Mouse (Mus musculus) spleen, adult 18-20 months (tissue): ENCODE measurements around the gene 0610040J01Rik.
A peak's percentile ranks its signal among the peaks of the same experiment; 100 is the strongest.

Experiments used
- DNase-seq, 2 experiments: peaks; one replicate each; pipeline ENCODE4 v3.0.0; 2022; ENCODE audit warnings: mixed read lengths in 2 of 2

The 0610040J01Rik gene

GRCm38 (mm10) chr5:63811819-63812508 lies at the start of gene 0610040J01Rik:
0610040J01Rik (plus strand) TSS chr5:63812363.
- peak; percentile 27 to 61 for DNase-seq

DNA sequence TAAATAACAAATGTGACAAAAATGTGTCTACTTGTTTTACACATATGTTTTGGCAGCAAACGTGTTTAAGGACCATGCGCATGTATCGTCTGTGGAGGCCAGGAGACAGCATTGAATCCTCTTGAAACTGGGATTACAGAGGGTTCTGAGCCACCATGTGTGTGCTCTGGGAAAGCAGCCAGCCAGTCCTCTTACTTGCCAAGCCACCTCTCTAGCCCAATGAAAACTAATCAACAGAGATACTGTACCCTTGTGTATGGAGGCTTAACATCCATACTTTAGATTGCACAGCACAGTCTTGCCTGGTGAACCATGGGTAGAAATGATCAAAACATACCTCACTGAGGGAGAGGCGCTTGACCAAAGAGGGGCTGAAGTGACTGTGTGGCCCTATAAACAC lies 46.3 kb upstream of the 0610040J01Rik start:
- no peak for DNase-seq

DNA sequence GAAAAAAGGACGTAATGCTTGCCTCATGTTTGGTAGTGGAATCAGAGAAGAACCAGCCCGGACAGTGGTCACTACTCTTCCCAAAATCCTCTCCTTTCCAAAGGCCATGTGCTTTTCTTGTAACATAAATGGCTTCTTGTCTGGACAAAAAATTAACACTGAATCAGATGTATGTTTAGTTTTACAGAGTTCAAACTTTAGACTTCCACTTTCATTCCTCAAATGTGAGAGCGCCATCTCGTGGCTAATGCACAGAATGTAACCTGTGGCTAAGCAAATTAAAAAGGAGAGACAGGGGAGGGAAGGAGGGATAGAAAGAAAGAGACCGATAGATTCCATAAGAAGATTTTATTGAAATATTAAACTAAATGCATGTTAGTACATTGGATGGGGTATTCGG lies 45.4 kb upstream of the 0610040J01Rik start:
- peak in 1 of 2 experiments; percentile 43 for DNase-seq

- no peak for DNase-seq
These were observed 44.7 kb upstream of the 0610040J01Rik start for GRCm38 (mm10) chr5:63767464-63767863.

DNA sequence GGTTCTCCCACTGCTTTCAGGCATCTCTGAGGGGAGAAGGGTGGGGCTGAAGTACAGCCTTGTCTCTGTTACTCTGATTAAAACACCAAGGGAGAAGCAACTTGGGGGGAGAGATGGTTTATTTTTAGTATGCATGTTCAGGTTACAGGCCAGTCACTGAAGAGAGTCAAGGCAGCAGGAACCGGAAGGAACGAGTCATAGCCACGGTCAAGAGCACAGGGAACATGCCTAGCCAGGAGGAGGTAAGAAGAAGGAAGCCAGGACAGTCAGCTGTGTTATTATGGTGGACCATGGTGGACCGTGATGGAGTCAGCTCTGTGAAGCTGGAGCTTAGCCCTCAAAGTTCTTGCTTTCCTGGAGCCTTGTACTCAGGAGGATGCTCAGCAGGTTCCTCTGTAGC lies 43.9 kb upstream of the 0610040J01Rik start:
- DNase-seq = no peak

DNA sequence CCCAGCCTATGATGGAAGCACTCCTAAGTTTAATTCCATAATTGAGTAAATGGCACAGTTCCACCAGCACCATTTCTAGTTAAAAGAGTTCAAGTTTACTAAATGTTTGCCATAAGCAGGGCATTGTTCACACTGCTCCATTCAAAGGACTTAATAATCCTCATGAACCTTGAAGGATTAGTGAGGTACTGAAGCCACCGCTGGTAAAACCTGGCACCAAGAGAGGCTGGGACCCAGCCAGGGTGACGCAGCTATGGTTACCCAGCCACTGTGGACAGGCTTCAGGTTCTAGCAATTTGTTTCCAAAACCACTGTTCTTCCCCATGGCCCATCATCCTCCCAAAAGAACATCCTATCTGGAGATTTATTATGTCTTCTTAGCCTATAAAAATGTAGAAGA lies 39.2 kb upstream of the 0610040J01Rik start:
- DNase-seq = no peak

DNA sequence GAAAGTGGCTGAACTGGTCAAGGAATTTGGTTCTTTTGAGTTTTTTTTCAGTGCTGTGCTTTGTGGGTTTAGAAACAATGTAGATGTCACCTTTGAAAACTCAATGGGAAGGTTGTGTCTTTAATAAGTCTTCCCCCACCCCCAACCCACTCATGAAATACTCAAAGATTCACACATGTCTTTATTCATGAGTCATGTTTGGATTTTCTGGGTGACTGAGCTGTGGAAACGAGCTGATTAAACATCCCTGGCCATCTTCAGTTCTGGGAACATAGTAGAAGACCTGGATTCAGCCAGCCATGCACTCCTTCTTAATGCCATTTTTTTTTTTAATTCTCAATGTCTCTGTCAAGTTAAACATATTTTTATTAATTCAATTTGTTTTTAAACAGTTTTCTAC lies 38.6 kb upstream of the 0610040J01Rik start:
- DNase-seq = no peak

DNA sequence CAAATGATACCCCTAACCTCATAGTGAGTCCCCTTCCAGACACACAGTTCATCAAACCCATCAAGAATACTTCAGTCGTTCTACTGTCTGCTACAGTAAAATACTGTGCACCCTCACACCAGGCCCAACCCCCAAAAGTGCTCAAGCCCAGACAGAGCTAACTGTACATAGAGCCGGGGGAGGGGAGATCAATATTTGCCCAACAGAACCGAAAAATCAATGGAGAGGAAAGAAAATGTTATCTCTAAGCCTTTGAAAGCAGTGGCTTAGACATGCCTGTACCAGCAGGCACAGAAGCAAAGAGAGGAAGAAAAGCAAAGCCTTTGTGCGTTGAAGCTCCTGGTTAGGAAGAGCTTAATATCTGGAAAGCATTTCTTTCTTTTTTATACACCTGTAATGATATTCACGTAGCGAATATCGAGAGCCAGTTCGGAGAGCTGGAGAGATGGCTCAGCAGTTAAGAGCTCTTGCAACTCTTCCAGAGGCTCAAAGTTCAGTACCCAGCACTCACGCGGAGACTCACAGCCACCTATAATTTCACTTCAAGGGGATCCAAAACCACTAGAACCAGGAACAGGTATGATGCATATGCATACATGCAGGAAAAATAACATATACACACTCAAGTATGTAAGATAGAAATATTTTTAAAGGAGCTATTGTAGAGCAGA lies 23.9 kb upstream of the 0610040J01Rik start:
- DNase-seq = no peak

- DNase-seq = no peak
These were observed 324 bp downstream of the 0610040J01Rik start for GRCm38 (mm10) chr5:63812509-63812865.

DNA sequence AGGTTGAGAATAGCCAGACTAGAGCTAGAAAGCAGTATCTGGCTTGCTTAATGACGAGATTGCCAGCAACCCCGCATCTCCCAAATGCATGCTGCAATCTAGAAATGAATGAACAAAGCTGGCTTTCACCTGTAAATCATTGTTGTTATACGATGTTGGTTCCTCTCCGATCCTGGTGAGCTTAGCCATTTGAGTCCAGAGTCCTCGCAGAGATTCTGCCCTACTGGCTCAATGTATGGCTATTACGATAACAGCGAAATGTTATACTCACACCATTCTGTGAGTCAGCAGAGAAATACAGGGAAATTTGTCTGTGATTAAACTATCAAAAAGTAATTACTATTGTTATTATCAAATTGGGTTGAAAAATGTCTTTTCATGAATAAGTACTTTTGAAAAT lies 4.5 kb downstream of the 0610040J01Rik start:
- no peak for DNase-seq

- DNase-seq = no peak
These were observed 5.1 kb downstream of the 0610040J01Rik start for GRCm38 (mm10) chr5:63817270-63817669.

- no peak for DNase-seq
These were observed 6.8 kb downstream of the 0610040J01Rik start for GRCm38 (mm10) chr5:63818975-63819374.

DNA sequence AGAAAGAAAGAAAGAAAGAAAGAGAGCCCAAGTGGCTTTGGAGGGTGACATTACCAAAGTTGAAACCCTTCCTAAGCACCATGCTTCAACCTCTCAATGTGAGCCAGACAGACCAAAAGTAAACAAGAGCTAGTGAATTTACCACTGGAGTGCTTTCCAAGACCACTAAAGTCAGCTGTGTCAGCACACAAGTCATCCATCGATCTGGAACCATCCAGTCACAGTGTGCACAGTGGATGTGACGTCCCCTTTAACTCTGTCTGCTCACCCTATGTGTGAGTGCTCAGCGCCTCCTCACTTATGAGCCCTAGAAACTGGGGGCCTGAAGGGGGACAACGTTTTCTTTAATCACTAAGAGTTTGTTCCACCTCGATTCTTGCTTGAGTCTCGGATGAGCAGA lies 7.4 kb downstream of the 0610040J01Rik start:
- no peak for DNase-seq

DNA sequence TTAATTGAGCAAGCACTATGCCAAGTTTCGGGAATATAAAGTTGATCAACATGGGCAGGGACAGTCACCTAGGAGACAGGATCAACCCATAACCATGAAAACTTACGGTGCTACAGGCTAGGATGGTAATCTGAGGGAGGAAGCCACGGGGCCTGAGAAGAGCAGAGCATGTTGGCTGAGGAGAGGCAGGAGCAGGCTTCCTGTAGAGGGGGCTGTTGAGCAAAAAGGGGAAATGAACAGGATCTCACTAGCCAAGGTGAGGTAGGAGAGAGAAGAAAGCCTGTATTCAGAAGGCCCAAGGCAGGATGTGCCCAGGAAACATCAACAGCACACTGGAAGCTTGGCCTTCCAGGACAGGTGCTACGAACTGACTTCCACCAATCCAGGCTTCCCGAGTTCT lies 9.0 kb downstream of the 0610040J01Rik start:
- DNase-seq = peak in 1 of 2 experiments; percentile 16

- no peak for DNase-seq
These were observed 9.7 kb downstream of the 0610040J01Rik start for GRCm38 (mm10) chr5:63821860-63822259.

GRCm38 (mm10) chr5:63823362-63824332 lies 11.5 kb downstream of the 0610040J01Rik start:
- no peak for DNase-seq

GRCm38 (mm10) chr5:63824599-63825350 lies 12.6 kb downstream of the 0610040J01Rik start:
- DNase-seq = no peak

GRCm38 (mm10) chr5:63825881-63826280 lies 13.7 kb downstream of the 0610040J01Rik start:
- DNase-seq = no peak

- peak in 1 of 2 experiments; percentile 18 for DNase-seq
These were observed 14.8 kb downstream of the 0610040J01Rik start for GRCm38 (mm10) chr5:63827006-63827405.

DNA sequence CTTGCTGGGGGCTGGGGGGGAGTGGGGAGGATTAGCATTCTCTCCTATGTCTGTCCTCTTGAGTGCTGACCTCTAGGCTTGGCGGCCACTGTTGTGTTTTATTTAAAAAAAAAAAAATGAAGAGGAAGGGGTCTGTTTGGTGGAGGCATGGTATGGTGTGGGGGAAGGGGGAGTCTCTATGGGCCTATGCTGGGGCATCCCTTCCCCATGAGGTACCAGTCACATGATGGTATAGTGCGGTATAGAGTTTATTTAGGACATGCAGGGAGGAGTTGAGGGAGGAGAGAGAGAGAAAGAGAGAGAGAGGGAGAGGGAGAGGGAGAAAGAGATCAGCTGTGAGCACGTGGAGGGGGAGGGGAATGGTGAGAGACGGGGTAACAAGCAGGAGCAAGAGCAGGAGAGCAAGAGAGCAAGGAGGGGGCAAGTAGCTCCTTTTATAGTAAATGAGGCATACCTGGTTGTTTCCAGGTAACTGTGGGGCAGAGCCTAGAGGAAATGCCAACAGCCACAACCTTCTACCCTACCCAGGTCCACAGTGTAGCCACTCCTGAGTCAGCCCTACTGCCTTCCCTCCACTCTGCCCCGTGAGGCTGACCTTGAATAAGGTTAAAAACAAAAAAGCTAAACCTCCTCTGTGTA lies 15.4 kb downstream of the 0610040J01Rik start:
- DNase-seq = no peak

GRCm38 (mm10) chr5:63828380-63829185 lies 16.4 kb downstream of the 0610040J01Rik start:
- DNase-seq = no peak
